Mouse (Mus musculus) stomach, postnatal 0 days (tissue): Measurements from ENCODE around the gene Elfn1. TPM values are rescaled to one million over a fixed set of nuclear protein-coding genes. Genes with fewer than 3 reads are reported as not detected.
A peak's percentile ranks its signal among the peaks of the same experiment; 100 is the strongest.

Source experiments
- ATAC-seq: fragments of 200-750 bp; cut with Nextera tagmentation; 2 replicates; pipeline ENCODE4 v1.8.0; 2017; ENCODE audit not compliant: low FRiP score, low TSS enrichment
- DNase-seq: peaks from one replicate; pipeline ENCODE4 v3.0.0-alpha.2; 2016; ENCODE audit warnings: low spot score
- H3K27ac ChIP-seq: fragments of 300-500 bp; sonication (generic); replicated peaks from 2 replicates; pipeline ENCODE4 v1.5.1; 2014; ENCODE audit warnings: mild to moderate bottlenecking, control low read depth
- H3K27me3 ChIP-seq: fragments of 300-500 bp; sonication (generic); 2 replicates; pipeline ENCODE4 v1.6.1; 2014; ENCODE audit warnings: low read length; ENCODE audit not compliant: control insufficient read depth, insufficient read depth
- H3K36me3 ChIP-seq: fragments of 300-500 bp; sonication (generic); 2 replicates; pipeline ENCODE4 v1.6.1; 2014; ENCODE audit warnings: low read length, mixed read lengths; ENCODE audit not compliant: control insufficient read depth, insufficient read depth
- H3K4me1 ChIP-seq: fragments of 300-500 bp; sonication (generic); replicated peaks from 2 replicates; pipeline ENCODE4 v1.6.1; 2014; ENCODE audit warnings: antibody characterized with exemption; ENCODE audit not compliant: control insufficient read depth, insufficient read depth
- H3K4me2 ChIP-seq: fragments of 300-500 bp; sonication (generic); replicated peaks from 2 replicates; pipeline ENCODE4 v1.6.1; 2014; ENCODE audit warnings: low read depth, mild to moderate bottlenecking, control low read depth, moderate library complexity
- H3K4me3 ChIP-seq: fragments of 300-500 bp; sonication (generic); 2 replicates; pipeline ENCODE4 v1.5.1; 2014; ENCODE audit warnings: low read depth, low read length, control low read depth
- H3K9ac ChIP-seq: fragments of 300-500 bp; sonication (generic); 2 replicates; pipeline ENCODE4 v1.6.1; 2014; ENCODE audit warnings: mild to moderate bottlenecking, low read length, control low read depth, mixed read lengths
- H3K9me3 ChIP-seq: fragments of 300-500 bp; sonication (generic); 2 replicates; pipeline ENCODE4 v1.6.1; 2016; ENCODE audit warnings: low read length; ENCODE audit not compliant: control insufficient read depth
- CTCF ChIP-seq: IDR thresholded peaks from 2 replicates; pipeline ENCODE4 v1.5.1; 2016; ENCODE audit warnings: antibody characterized with exemption, low read depth, mild to moderate bottlenecking, moderate library complexity
- EP300 ChIP-seq: optimal IDR thresholded peaks from 2 replicates; pipeline ENCODE3; 2016; ENCODE audit warnings: antibody characterized with exemption
- WGBS: fragments of 180-500 bp; shearing (Covaris S2); extraction: QIAGEN DNeasy Blood & Tissue Kit; methylation state at CpG from one replicate; pipeline ENCODE4 v1.1.7; 2014; 5-methylcytosine and 5-hydroxymethylcytosine counted together
- polyA plus RNA-seq: library from polyadenylated mRNA; unstranded; fragments of >200 nt; fragmentation: Nextera tagmentation; extraction: Ambion mirVana; gene quantifications from 2 replicates; pipeline ENCODE4 v1.2.1, GENCODE M21; 2015

The Elfn1 gene
- polyA plus RNA-seq: 0.12 and 0.13 TPM in 2 replicates

DNA sequence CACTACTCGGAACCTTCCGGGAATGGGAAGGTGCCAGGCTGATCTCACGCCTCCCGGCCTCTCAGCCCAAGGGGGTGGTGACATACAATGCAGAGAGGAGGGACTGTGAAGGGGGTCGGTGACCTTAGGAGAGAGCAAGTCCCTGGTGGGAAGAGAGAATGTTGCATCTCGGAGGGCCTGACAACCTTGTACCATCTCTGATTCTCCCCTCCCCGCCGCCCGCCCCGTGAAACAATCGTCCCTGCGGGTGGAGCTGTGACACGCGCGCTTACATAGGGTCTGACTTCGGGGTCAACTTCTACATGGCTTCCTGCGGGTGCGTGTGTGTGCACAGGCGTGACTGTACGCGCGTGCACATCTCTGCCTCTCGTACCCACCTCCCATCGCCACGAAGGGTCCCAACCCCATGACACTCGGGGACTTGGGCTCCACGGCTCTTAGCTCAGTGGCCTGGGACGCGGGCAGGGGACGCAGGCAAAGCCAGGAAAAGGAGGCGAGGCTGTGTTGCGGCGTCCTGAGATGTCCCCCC, at the start of gene Elfn1:
Elfn1 (plus strand) TSS at position 230 of the 529 bp plus-strand sequence.
- no peak for ATAC-seq
- peak within 1 kb of the TSS; percentile 55 for H3K4me3 ChIP-seq
- 0 out of 2 replicates have a peak, but pooled peaks cover 3% of the 10 kb centered on the region for H3K4me1 ChIP-seq
- H3K27ac ChIP-seq: no peak within 1 kb of the TSS
- H3K9me3 ChIP-seq: no peaks in the 10 kb centered on the region
- WGBS: under 1% methylated on average over 33 of the region's 33 CpGs
- peak within 1 kb of the TSS; percentile 58 for H3K9ac ChIP-seq
- H3K27me3 ChIP-seq: peaks cover 20% of the 10 kb centered on the region; the same call in 1 of the 2 replicates
- TF ChIP-seq EP300 (no peak), CTCF (no peak)
- peak; percentile 30 for DNase-seq
- H3K4me2 ChIP-seq: peak within 1 kb of the TSS; percentile 95
- H3K36me3 ChIP-seq: no peaks in the 10 kb centered on the region

DNA sequence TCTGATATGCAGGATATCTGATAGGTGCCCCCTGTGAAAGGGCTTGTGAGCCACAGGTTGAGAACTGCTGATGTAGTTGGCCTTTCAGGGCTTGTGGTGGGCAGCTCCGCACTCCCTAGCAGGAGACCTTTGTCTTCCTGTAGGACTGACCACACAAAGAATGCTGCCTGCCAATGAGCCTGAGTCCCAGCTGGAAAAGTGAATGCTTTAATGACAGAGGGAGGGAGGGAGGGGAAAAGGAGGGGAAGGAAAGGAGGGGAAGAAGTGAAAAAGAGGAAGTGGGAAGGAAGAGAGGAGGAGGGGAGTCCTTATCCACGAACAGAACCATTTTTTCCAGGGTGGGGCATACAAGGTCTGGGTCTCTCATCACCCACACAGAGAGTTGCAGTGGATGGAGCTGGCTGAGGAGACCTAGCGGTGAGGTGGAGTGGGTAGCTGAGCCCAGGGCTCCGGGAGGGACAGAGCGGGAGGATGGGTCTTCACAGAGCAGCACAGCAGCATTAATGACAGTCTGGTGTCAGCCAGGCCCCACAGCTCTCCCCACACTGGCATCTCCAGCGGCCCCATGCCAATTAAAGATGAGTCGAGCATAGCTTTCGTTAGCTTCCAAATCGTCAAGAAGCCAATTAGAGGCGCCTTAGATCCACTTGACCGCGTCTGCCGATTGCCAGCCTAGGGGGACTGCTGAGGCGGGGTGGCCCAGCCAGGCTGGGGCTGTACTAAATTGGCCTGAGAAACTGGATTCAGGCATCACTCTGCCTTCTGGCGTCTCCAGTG, 47.2 kb upstream of the Elfn1 start:
- no peak for TF ChIP-seq EP300
- no peak for TF ChIP-seq CTCF

GRCm38 (mm10) chr5:139862759-139863158, 45.0 kb upstream of the Elfn1 start:
- no peak for ATAC-seq
- no peak overlapping the region for H3K4me2 ChIP-seq
- no peak overlapping the region for H3K9ac ChIP-seq
- no peak for TF ChIP-seq EP300
- no peak for TF ChIP-seq CTCF
- H3K36me3 ChIP-seq: no peaks in the 10 kb centered on the region
- H3K4me1 ChIP-seq: no peaks in the 10 kb centered on the region
- 27% methylated on average over 4 of the region's 4 CpGs for WGBS
- H3K27ac ChIP-seq: no peak overlapping the region
- peak; percentile 60 for DNase-seq
- H3K27me3 ChIP-seq: no peaks in the 10 kb centered on the region
- no peak overlapping the region for H3K4me3 ChIP-seq
- H3K9me3 ChIP-seq: no peaks in the 10 kb centered on the region

More for the DNA sequence above, 47.2 kb upstream of the Elfn1 start:
- Histone ChIP-seq H3K4me1 (no peaks in the 10 kb centered on the region), H3K4me3 (no peak overlapping the region), H3K27ac (no peak overlapping the region), H3K4me2 (no peak overlapping the region), H3K36me3 (no peaks in the 10 kb centered on the region), H3K9me3 (no peaks in the 10 kb centered on the region), H3K9ac (no peak overlapping the region), H3K27me3 (no peaks in the 10 kb centered on the region)
- DNase-seq (no peak), ATAC-seq (no peak)
- 54% methylated on average over 15 of the region's 15 CpGs for WGBS

GRCm38 (mm10) chr5:139870886-139871285, 36.9 kb upstream of the Elfn1 start:
- H3K9me3 ChIP-seq: no peaks in the 10 kb centered on the region
- H3K27ac ChIP-seq: no peak overlapping the region
- H3K36me3 ChIP-seq: no peaks in the 10 kb centered on the region
- no peak overlapping the region for H3K9ac ChIP-seq
- no peak overlapping the region for H3K4me2 ChIP-seq
- H3K4me3 ChIP-seq: no peak overlapping the region
- WGBS: 10% methylated on average over 4 of the region's 4 CpGs
- TF ChIP-seq CTCF: no peak
- TF ChIP-seq EP300: no peak
- DNase-seq: no peak
- no peak for ATAC-seq
- no peaks in the 10 kb centered on the region for H3K27me3 ChIP-seq
- no peaks in the 10 kb centered on the region for H3K4me1 ChIP-seq

DNA sequence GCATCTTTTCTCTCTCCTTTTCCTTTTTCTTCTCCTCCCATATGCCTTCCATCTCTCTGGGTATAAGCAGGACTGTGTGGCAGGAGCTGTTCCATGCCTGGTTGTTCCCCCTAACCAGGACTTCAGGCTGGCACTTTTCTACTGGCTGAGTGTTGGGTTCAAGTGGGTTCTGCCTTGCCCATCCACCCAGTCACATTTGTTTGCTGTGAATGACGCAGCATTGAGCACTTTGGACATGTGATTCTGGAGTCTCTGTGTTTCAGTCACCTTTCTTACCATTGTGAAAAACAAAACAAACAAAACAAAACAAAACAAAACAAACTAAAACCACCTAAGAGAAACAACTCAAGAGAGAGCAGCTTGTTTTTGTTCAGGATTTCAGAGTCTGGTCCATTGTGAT, 36.2 kb upstream of the Elfn1 start:
- 80% methylated on average over 1 of the region's 1 CpGs for WGBS
- Histone ChIP-seq H3K4me3 (no peak overlapping the region), H3K27ac (no peak overlapping the region), H3K4me2 (no peak overlapping the region), H3K9me3 (no peaks in the 10 kb centered on the region), H3K36me3 (no peaks in the 10 kb centered on the region), H3K27me3 (no peaks in the 10 kb centered on the region), H3K9ac (no peak overlapping the region), H3K4me1 (no peaks in the 10 kb centered on the region)
- TF ChIP-seq CTCF (no peak), EP300 (no peak)
- no peak for DNase-seq
- ATAC-seq: no peak

GRCm38 (mm10) chr5:139877563-139877962, 30.2 kb upstream of the Elfn1 start:
- no peak for DNase-seq
- WGBS: 29% methylated on average over 7 of the region's 7 CpGs
- H3K27me3 ChIP-seq: no peaks in the 10 kb centered on the region
- H3K4me3 ChIP-seq: no peak overlapping the region
- H3K4me2 ChIP-seq: no peak overlapping the region
- no peak overlapping the region for H3K27ac ChIP-seq
- no peaks in the 10 kb centered on the region for H3K36me3 ChIP-seq
- no peak overlapping the region for H3K9ac ChIP-seq
- TF ChIP-seq EP300 (no peak), CTCF (no peak)
- H3K9me3 ChIP-seq: no peaks in the 10 kb centered on the region
- H3K4me1 ChIP-seq: no peaks in the 10 kb centered on the region
- no peak for ATAC-seq
